Mouse (Mus musculus) liver, adult 2 months (tissue): Measurements from ENCODE around the gene Gm5431. TPM values are rescaled to one million over a fixed set of nuclear protein-coding genes. Genes with fewer than 3 reads are reported as not detected.
"Not testable (repeated sequence)": the region's sequence is repeated elsewhere in the genome, so short reads cannot be mapped to it uniquely, and the experiment has no call there.

Source experiments
- DNase-seq: peaks from one replicate; pipeline ENCODE4 v3.0.0-alpha.2; 2011; ENCODE audit warnings: low read depth, low spot score; ENCODE audit errors: extremely low read depth
- H3K27ac ChIP-seq: fragments of 200-500 bp; replicated peaks from 2 replicates; pipeline ENCODE4 v1.5.1; 2012; ENCODE audit warnings: low read depth, mild to moderate bottlenecking, control low read depth, inconsistent platforms, low read length; ENCODE audit not compliant: insufficient read depth
- H3K27me3 ChIP-seq: fragments of 200-500 bp; 2 replicates; pipeline ENCODE4 v1.6.1; 2012; ENCODE audit warnings: mild to moderate bottlenecking, moderate library complexity, low read length, inconsistent platforms; ENCODE audit not compliant: control insufficient read depth, insufficient read depth
- H3K36me3 ChIP-seq: fragments of 200-500 bp; 2 replicates; pipeline ENCODE4 v1.6.1; 2012; ENCODE audit warnings: low read length, inconsistent platforms; ENCODE audit not compliant: control insufficient read depth, insufficient read depth
- H3K4me1 ChIP-seq: fragments of 200-500 bp; 2 replicates; pipeline ENCODE4 v1.6.1; 2011; ENCODE audit warnings: low read length; ENCODE audit not compliant: control insufficient read depth, insufficient read depth
- H3K4me3 ChIP-seq: fragments of 200-500 bp; 2 replicates; pipeline ENCODE4 v1.5.1; 2011; ENCODE audit warnings: low read depth, mild to moderate bottlenecking, control low read depth, low read length, moderate library complexity; ENCODE audit not compliant: insufficient read depth
- H3K79me2 ChIP-seq: fragments of 200-500 bp; 2 replicates; pipeline ENCODE4 v1.6.1; 2012; ENCODE audit warnings: inconsistent platforms, mild to moderate bottlenecking, low read length, moderate library complexity; ENCODE audit not compliant: control insufficient read depth, insufficient read depth
- H3K9ac ChIP-seq: fragments of 200-500 bp; 2 replicates; pipeline ENCODE4 v1.6.1; 2012; ENCODE audit warnings: low read depth, mild to moderate bottlenecking, control low read depth, inconsistent platforms, low read length
- CTCF ChIP-seq: fragments of 200-500 bp; IDR thresholded peaks from 2 replicates; pipeline ENCODE4 v1.5.1; 2011; ENCODE audit warnings: low read depth, low read length, control low read depth
- POLR2A ChIP-seq: fragments of 200-500 bp; IDR thresholded peaks from 2 replicates; pipeline ENCODE4 v1.6.1; 2011; ENCODE audit warnings: low read length, control low read depth; ENCODE audit not compliant: insufficient read depth; ENCODE audit errors: extremely low read depth
- WGBS: fragments of 180-500 bp; shearing (Covaris S2); methylation state at CpG from one replicate; pipeline ENCODE4 v1.1.7; 2018; 5-methylcytosine and 5-hydroxymethylcytosine counted together
- polyA plus RNA-seq: library from polyadenylated mRNA; depleted of rRNA; stranded (reverse); fragments of >200 nt; gene quantifications from 2 replicates; pipeline ENCODE4 v1.2.3, GENCODE M21; 2012
- total RNA-seq: library from RNA; depleted of rRNA; stranded (reverse); fragments of >200 nt; gene quantifications from 2 replicates; pipeline ENCODE4 v1.2.3, GENCODE M21; 2014

Gene Gm5431
- total and polyA plus RNA-seq, 2 experiments, result 0.12 to 1.9 TPM

- H3K36me3 ChIP-seq, result no peaks in the 10 kb centered on the region
- no peak for DNase-seq
- TF ChIP-seq POLR2A, result no peak
- no peak for TF ChIP-seq CTCF
- whole genome bisulfite sequencing, result 89% methylated on average over 3 of the region's 3 CpGs
- H3K4me3 ChIP-seq, result no peak overlapping the region
- H3K79me2 ChIP-seq, result no peaks in the 10 kb centered on the region
- H3K4me1 ChIP-seq, result peaks cover 4% of the 10 kb centered on the region; the same call in 1 of the 2 replicates
- no peaks in the 10 kb centered on the region for H3K27me3 ChIP-seq
- H3K27ac ChIP-seq, result no peak overlapping the region
- no peak overlapping the region for H3K9ac ChIP-seq
These were observed 16.4 kb upstream of the Gm5431 start for GRCm38 (mm10) chr11:48918380-48918779.

- no peaks in the 10 kb centered on the region for H3K27me3 ChIP-seq
- no peak for DNase-seq
- no peak overlapping the region for H3K4me3 ChIP-seq
- peaks cover 2% of the 10 kb centered on the region; the same call in 1 of the 2 replicates for H3K4me1 ChIP-seq
- H3K36me3 ChIP-seq, result no peaks in the 10 kb centered on the region
- no peak for TF ChIP-seq POLR2A
- TF ChIP-seq CTCF, result no peak
- WGBS, result 88% methylated on average over 1 of the region's 1 CpGs
- H3K9ac ChIP-seq, result no peak overlapping the region
- H3K27ac ChIP-seq, result no peak overlapping the region
- no peaks in the 10 kb centered on the region for H3K79me2 ChIP-seq
These were observed 11.6 kb upstream of the Gm5431 start for GRCm38 (mm10) chr11:48913611-48914010.

- no peak for TF ChIP-seq POLR2A
- no peak for TF ChIP-seq CTCF
- Histone ChIP-seq H3K79me2 (no peaks in the 10 kb centered on the region), H3K4me3 (no peak overlapping the region), H3K27ac (no peak overlapping the region), H3K27me3 (no peaks in the 10 kb centered on the region), H3K4me1 (no peaks in the 10 kb centered on the region), H3K36me3 (no peaks in the 10 kb centered on the region), H3K9ac (no peak overlapping the region)
- no peak for DNase-seq
- 38% methylated on average over 1 of the region's 1 CpGs for WGBS
These were observed 6.4 kb upstream of the Gm5431 start for GRCm38 (mm10) chr11:48908459-48908858.

- peak overlapping the region; percentile 59; the same call in 1 of the 2 replicates for H3K27ac ChIP-seq
- not testable (repeated sequence) for DNase-seq
These were observed 465 bp downstream of the Gm5431 start for GRCm38 (mm10) chr11:48901567-48901930.

GRCm38 (mm10) chr11:48900654-48901566 is 1.1 kb downstream of the Gm5431 start:
- H3K27ac ChIP-seq, result 0 out of 2 replicates have a peak overlapping the region, but pooled peaks have one; percentile 59
- peak; percentile 11 for DNase-seq

More at GRCm38 (mm10) chr11:48901567-48901930, 465 bp downstream of the Gm5431 start:
- 89% methylated on average over 1 of the region's 1 CpGs for WGBS
- H3K79me2 ChIP-seq, H3K36me3 ChIP-seq, H3K27me3 ChIP-seq, H3K9ac ChIP-seq: not testable (repeated sequence)
- peaks cover 12% of the 10 kb centered on the region for H3K4me1 ChIP-seq
- peak overlapping the region; percentile 22 for H3K4me3 ChIP-seq

GRCm38 (mm10) chr11:48898812-48899431 is 3.1 kb downstream of the Gm5431 start:
- Histone ChIP-seq H3K79me2 (no peaks in the 10 kb centered on the region), H3K4me1 (peaks cover 12% of the 10 kb centered on the region), H3K36me3 (no peaks in the 10 kb centered on the region), H3K27me3 (no peaks in the 10 kb centered on the region), H3K27ac (no peak overlapping the region), H3K4me3 (no peak overlapping the region), H3K9ac (no peak overlapping the region)
- TF ChIP-seq POLR2A (no peak), CTCF (no peak)
- DNase-seq, result peak; percentile 51
- 34% methylated on average over 2 of the region's 2 CpGs for WGBS

More at GRCm38 (mm10) chr11:48900654-48901566, 1.1 kb downstream of the Gm5431 start:
- H3K4me1 ChIP-seq, result peaks cover 12% of the 10 kb centered on the region
- H3K4me3 ChIP-seq, H3K27me3 ChIP-seq, H3K9ac ChIP-seq, H3K79me2 ChIP-seq, H3K36me3 ChIP-seq: not testable (repeated sequence)
- 82% methylated on average over 6 of the region's 6 CpGs for WGBS
